Mouse (Mus musculus): ENCODE measurements around the gene Alas2.

The Alas2 gene

DNA sequence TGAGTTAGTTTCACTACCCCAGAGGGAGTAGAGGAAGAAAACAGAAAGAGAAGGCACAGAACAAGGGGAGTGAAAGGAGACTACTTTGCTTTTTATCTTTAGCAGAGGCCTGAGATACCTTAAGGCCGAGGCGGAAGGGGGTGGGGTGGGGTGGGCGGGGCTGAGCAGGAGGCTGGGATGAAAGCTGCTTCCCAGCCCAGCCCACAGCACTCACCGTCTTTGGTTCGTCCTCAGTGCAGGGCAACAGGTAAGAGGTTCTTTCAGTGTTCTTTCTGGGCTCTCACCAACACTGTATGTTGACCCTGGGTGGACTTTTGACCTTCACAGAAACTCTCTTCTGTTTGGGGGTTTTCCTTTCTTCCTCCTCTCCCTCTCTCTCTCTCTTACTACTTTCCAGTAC lies at the start of gene Alas2:
Alas2 (plus strand) TSS at position 137 of the 400 bp plus-strand sequence.
- in situ Hi-C loops (cut with MboI) = no loop called here

- in situ Hi-C loops (cut with MboI) = no loop called here
These were observed 38.5 kb upstream of the Alas2 start for GRCm38 (mm10) chrX:150508696-150509095.

DNA sequence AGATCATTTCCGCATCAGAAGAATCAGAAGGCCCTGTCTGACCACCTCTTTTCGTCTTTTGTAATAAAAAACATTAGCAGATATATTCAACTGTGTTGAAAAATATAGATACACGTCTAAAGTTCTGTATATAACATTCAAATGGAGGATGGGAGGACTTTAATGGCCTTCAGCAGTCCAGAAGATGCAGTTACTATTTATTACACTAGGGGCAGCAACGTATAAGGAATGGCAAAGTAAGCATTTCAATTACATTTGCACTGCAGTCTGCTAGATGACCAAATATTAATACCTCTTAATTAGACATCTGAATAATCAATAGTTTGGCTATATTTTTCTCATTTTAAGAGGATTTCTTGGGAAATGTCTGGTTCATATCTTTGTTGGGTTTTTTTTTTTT lies 36.5 kb upstream of the Alas2 start:
- in situ Hi-C loops (cut with MboI) = no loop called here

DNA sequence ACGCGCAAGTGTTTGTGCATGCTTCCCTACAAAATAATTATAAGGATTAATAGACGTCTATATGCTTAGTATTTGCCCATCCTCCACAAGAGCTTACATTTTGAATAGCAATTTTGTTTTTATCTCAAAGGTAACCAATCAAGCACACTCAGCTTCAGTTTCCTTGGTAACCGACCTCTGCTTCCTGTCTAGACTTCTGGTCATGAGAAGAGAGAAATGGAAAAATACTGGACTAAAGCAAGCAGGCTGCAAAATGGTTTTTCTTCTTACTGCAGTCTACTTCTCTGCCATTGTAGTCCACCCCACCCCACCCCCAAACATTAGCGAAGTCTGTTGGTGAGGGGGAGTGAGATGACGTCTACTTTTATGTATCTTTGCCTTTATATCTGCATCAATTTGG lies 35.9 kb upstream of the Alas2 start:
- in situ Hi-C loops (cut with MboI) = no loop called here

DNA sequence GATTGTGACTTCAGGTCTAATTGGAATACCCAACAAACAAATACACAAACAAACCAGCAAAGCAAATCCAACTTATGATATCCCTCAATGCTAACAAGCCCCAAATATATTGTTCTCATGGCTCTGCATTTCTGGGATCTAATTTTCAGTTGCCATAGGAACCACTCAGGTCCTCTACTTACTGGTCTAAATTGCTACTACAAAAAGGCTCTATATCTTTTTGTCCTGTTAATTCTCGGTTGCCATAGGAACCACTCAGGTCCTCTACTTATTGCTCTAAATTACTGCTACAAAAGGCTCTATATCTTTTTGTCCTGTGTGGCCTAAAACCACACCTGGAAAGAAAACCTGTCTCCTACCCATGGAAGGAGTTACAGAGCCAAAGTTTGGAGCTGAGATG lies 33.0 kb upstream of the Alas2 start:
- in situ Hi-C loops (cut with MboI) = no loop called here

- in situ Hi-C loops (cut with MboI) = no loop called here
These were observed 31.2 kb upstream of the Alas2 start for GRCm38 (mm10) chrX:150516015-150516414.

DNA sequence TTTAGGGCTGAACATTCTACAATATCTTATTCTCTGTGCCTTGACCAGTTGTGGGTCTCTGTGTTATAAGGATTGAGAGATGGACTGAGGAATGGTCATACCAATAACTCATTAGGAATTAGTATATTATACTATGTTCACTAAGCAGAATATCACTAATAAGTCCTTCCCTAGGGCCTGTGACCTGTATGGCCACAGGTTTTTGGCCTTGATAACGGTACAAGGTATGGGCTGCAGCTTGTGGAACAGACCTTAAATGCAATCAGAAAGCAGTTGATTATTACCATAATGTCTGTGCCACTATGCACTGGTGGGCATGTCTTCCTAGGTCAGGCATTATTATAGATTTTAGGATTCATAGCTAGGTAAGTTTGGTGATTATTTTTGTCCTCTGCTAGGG lies 30.7 kb upstream of the Alas2 start:
- in situ Hi-C loops (cut with MboI) = no loop called here

- in situ Hi-C loops (cut with MboI) = no loop called here
These were observed 7.1 kb upstream of the Alas2 start for GRCm38 (mm10) chrX:150540111-150540510.

DNA sequence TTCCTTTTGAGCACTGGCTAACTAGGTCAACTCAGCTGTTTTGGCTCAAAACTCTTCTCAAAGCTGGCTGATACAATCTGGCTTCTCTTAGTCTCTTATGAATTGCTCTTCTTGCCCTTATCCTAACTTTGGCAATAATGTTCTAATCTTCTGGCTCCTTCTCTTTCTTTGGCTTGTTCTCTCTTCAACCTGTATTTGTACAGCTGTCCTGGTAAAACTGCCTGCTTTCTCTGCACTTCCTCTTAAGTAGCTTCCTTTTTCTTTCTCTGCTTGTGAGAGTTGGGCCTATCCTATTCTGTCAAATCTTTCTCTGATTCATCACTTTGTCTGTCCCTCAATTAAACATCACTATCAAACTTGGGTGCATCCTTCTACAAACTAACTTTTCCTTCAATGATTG lies 5.5 kb upstream of the Alas2 start:
- in situ Hi-C loops (cut with MboI) = no loop called here

GRCm38 (mm10) chrX:150549639-150550038 lies 2.5 kb downstream of the Alas2 start:
- in situ Hi-C loops (cut with MboI) = no loop called here

- in situ Hi-C loops (cut with MboI) = no loop called here
These were observed 4.8 kb downstream of the Alas2 start for GRCm38 (mm10) chrX:150551986-150552385.

- in situ Hi-C loops (cut with MboI) = no loop called here
These were observed 6.9 kb downstream of the Alas2 start for GRCm38 (mm10) chrX:150554032-150554431.

- in situ Hi-C loops (cut with MboI) = no loop called here
These were observed 17.6 kb downstream of the Alas2 start for GRCm38 (mm10) chrX:150564644-150565357.

- in situ Hi-C loops (cut with MboI) = no loop called here
These were observed 34.7 kb downstream of the Alas2 start for GRCm38 (mm10) chrX:150581921-150582320.

- in situ Hi-C loops (cut with MboI) = no loop called here
These were observed 37.9 kb downstream of the Alas2 start for GRCm38 (mm10) chrX:150585116-150585515.

DNA sequence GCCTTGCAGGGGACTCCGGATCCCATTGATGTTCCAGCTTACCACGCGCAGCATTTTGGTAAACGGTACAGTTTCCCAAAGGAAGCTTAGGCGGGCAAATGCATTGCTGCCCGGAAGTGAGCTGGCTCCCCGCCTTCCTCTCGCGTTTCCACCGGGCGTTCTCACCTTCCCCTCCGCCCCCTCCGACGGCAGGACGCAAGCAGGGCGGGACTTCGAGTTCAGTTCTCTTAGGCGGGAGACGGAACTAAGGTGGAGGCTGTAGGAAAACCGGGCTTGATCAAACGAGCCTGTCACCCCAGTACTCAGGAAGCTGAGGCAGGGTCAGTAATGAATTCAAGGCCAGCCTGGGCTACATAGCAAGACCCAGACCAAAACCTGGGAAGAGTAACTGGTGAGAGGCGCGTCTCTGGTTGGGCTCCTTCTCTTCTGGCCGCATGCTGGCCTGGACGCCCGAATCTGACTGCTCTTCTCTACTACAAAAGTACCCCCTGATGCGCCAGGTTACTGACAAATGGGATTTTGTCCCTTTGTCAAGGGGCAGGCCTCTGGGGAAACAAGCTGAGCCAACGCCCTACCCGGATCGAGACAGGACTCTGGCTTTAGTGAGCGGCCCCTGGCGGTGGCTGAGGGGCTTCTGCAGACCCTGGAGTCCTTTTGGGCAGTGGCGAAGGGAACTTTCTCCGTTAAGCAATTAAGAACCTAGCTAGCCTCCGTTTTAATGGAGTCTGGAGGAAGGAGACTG lies 41.0 kb downstream of the Alas2 start, which contains the start of gene Pfkfb1:
Pfkfb1 (plus strand) TSS at position 207 of the 742 bp plus-strand sequence.
- in situ Hi-C loops (cut with MboI) = no loop called here

- in situ Hi-C loops (cut with MboI) = no loop called here
These were observed 42.5 kb downstream of the Alas2 start, which contains the start of gene Apex2 for GRCm38 (mm10) chrX:150589696-150590095. Gene Apex2 (minus strand): TSS chrX:150589868.

DNA sequence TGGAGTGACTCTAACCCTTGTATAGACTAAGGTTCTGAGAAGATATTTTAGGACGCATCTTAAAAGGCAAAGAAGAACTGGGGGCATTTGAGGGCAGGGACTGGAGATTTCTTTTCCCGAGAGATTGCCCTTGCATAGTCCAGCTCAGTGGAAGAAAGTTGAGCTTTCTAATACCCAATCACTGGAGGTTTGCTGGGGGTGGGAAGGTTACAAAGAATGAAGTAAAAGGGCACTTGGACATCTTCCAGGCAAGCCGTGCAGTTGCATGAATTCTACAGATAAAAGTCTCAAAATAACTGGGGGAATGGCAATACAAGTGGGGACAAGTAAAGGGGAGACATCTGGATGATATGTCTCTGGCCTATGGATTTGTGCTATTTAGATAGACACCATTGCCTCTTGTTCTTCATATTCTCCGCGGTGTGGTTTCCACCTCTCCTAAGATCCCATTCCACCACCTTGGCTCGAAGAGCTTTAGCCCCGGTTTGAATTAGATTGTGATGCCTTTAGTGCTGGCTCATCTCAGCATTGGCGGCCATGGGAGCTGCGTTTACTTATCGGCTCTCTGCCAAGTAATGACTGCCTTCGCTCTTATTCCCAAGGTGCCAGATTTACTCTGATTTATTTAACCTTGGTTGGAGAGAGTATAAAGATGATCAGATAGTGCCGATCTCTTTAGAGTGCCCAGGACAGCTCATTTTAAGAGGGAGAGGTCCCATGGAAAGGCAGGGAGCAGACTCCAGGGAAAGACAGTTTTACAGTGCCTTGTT lies 46.3 kb downstream of the Alas2 start:
- in situ Hi-C loops (cut with MboI) = no loop called here

DNA sequence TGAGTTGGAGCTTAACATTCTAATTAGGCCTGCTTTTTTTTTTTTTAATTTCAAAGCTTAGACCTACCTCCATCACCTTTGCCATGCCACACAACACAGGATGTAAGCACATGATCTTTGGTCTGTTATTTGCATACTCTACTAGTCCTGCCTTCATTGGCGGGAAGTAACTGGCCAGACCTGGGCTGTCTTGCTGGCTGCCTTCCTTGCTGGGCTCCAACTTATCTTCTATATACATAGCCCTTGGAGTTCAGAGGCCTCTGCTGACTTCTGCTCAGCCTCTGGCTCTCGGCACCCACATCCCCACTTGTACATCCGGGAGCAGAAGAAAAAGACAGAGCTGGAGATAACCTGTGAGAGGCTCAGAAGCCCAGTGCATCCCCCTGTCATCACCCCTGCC lies 47.0 kb downstream of the Alas2 start:
- in situ Hi-C loops (cut with MboI) = no loop called here

DNA sequence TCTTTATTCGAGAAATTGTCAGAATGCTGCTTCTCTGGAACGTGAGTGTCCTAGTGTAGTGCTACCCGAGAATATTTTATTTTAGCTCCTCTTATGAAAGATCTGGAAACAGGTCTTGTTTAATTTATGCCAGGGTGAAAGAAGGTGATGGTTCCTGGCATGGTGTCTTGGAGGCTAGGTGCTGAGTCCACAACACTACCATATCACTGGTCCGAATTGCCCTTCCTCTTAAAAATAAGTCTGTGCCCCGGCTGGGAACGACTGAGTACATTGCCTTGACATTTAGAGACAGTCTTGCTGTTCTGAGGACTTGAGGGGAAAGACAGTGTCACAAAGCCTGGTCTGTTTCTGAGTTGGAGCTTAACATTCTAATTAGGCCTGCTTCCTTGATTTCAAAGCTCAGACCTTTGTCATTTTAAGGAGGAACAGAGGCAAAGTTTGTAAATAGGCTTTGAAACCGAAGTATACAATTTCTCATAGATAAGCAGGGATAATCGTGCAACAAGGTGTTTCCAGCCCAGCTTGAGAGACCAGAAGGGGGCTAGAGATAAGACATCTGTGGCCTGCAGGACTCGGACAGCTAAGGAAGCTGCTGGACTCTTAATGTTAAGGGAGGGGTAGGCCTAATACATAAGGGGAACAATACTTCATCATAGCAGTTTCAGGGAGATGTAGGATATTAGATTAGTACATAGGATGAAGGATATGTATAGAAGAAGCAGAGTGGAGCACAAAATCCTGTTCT lies 48.0 kb downstream of the Alas2 start:
- in situ Hi-C loops (cut with MboI) = no loop called here

- in situ Hi-C loops (cut with MboI) = no loop called here
These were observed 51.7 kb downstream of the Alas2 start for GRCm38 (mm10) chrX:150598882-150599281.
